Mouse (Mus musculus) c-Kit-positive CD71-negative TER-119-negative erythroid progenitor cells, embryonic 14.5 days (primary cell): ENCODE measurements at regions not wholly inside any gene's neighbourhood (a gene's known extent, or its start where the extent isn't known, plus 50 kb on each side); places are given as distances from the start of the nearest gene placed in this dataset.

Source experiments
- DNase-seq: peaks from one replicate; pipeline ENCODE4 v3.0.0-alpha.2; 2013; ENCODE audit warnings: low read depth

- no peak for DNase-seq
Measured at GRCm38 (mm10) chr2:133221762-133222556, 276.3 kb upstream of the Fermt1 start.

GRCm38 (mm10) chr2:133235175-133235920, 289.6 kb upstream of the Fermt1 start:
- DNase-seq: no peak

- no peak for DNase-seq
Measured at GRCm38 (mm10) chr2:133252131-133252530, 299.8 kb upstream of the Bmp2 start.

DNA sequence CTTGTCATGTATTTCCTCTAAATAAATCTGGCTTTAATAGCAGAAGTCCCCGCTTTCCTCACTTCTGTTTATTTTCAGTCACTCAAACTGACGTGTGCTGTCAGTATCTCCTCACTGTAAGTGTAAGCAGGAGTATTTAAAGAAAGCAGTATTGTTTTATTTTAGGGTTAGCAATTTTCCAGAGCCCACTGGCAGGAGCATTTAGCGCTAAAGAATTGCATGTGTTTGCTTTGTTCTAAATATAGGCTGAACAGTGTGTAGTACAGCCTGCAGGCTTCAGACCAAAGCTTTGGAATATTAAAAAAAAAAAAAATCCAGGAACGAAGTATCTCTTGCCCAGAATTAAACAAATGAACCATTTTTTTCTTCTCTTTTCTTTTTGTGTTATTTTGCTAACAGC, 277.5 kb upstream of the Bmp2 start:
- DNase-seq: no peak

GRCm38 (mm10) chr2:133278546-133278945, 273.4 kb upstream of the Bmp2 start:
- no peak for DNase-seq

- no peak for DNase-seq
Measured at GRCm38 (mm10) chr2:133279275-133279674, 272.7 kb upstream of the Bmp2 start.

DNA sequence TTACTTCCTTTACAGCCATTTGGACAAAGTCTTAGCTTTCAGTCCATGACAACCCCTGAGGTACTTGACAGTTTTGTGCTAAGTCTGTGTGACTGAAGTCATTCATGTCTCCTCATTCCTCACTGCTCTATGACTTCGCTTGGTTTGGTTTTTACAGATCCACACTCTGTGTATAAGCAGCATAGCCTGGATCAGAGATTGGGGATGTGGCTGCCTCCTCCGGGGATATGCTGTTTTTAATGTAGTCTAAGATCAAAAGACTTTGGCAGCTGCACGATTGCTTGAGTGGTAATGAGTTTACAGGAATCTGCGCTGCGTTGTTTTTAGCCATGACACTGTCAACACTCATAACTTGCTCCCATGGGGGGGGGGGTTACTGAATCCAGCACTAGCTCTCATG, 269.3 kb upstream of the Bmp2 start:
- no peak for DNase-seq

DNA sequence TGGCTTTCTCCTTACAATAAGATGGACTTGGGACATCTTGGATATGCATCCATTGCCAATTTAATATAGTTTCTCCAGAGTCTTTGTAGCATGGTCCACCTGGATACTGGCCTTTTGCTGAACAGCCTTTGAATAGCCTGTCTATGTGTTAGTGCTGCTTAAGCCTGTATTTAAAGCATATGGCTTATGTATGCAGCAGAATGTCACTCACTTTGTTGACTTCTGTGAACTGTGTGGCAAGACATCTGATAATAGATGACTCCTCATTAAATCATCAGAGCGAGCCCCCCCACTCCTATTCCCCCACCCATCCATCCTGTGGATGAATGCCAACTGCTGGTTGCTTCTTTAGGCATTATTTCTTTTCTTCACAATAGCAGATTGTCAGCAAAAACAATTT, 268.2 kb upstream of the Bmp2 start:
- DNase-seq: no peak

DNA sequence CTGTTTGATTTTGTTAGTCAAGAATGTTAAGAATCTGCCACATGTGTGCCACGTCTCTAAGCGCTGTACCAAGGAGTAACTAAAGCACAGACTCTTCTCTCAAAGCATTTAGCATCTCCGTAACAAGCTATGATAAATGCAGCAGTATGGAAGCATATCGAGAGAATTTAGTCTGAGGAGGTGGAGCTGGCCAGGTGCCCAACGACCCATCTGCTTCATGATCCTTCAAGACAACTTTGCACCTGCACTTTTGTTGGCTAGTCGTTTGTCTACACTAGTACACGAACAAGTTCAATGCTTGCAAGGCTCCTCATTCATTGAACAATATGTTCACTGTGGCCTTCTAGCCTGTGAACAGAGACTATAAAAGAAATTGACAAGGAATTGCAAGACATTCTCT, 257.8 kb upstream of the Bmp2 start:
- DNase-seq: no peak

DNA sequence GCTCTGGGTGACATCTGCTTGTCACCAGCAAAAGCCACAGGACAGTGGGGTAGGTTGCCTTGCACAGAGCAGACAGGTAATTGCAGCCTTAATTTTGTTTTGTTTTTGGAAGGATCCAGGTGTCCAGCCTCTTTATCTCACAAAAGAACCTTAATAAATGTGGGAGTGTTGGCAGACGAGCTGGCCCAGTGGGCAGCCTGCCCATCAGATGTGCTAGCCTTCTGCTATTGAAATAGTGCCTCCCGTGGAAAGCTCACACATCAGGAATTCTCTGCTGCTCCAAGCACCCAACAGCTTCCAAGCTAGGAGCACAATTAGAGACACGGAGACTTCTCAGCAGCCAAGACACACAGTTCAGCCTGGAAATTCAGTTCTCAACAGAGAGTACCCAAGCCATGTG, 246.0 kb upstream of the Bmp2 start:
- no peak for DNase-seq

- DNase-seq: no peak
Measured at GRCm38 (mm10) chr2:133311001-133311400, 241.0 kb upstream of the Bmp2 start.

DNA sequence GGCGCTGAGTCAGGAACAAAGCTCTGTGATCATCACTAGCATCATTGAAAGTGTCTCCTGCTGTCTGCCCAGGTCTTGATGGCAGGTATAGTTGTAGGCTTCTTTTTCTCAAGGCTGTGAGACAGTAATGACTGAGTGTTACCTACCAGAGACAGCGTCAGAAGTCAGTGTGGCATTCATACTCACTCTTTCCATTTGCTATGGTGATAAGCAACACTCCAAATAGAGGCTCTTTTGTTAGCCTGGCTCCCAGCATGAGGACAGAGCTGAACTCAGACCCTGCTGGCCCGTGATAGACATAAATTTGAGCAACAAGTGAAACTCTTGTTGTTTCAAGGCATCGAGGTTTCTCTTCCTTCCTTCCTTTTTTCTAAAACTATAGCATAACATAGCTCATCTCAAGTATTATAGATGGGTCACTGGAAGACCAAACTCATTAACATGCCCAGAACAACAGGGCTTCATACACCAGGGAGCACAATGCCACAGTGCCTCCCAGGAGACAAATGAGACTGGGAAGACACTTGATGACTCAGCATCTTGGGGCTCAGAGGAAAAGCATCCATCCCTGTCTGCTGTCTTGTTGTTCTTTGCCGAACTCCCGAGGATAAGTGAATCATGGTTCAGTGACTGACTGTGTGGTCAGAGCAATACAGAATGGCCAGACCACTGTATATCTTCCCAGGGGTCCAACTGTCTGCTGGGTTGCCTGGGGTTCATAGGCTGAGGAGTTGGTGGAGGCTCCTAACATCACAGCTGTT, 225.5 kb upstream of the Bmp2 start:
- DNase-seq: no peak

- DNase-seq: no peak
Measured at GRCm38 (mm10) chr2:133327653-133328052, 224.3 kb upstream of the Bmp2 start.

- DNase-seq: no peak
Measured at GRCm38 (mm10) chr2:133336177-133336901, 215.6 kb upstream of the Bmp2 start.

DNA sequence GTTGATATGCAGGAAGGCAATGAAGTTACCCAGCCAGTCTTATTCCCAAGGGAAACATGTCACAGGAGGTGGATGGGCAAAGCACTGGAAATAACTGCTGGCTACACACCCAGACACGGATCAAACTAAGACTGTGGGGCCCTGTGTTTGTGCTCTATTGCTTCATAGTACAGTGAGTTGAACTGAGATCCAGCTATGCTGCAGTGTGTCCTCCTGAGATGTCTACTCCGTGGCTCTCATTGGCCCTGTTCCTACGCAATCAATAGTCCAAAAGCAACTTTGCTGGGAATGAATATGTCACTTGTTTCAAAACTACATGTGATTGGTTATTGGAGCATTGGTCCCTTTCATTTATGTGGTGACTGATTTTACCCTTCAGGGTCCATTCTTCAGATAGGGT, 213.8 kb upstream of the Bmp2 start:
- no peak for DNase-seq

- DNase-seq: no peak
Measured at GRCm38 (mm10) chr2:133341352-133341751, 210.6 kb upstream of the Bmp2 start.

DNA sequence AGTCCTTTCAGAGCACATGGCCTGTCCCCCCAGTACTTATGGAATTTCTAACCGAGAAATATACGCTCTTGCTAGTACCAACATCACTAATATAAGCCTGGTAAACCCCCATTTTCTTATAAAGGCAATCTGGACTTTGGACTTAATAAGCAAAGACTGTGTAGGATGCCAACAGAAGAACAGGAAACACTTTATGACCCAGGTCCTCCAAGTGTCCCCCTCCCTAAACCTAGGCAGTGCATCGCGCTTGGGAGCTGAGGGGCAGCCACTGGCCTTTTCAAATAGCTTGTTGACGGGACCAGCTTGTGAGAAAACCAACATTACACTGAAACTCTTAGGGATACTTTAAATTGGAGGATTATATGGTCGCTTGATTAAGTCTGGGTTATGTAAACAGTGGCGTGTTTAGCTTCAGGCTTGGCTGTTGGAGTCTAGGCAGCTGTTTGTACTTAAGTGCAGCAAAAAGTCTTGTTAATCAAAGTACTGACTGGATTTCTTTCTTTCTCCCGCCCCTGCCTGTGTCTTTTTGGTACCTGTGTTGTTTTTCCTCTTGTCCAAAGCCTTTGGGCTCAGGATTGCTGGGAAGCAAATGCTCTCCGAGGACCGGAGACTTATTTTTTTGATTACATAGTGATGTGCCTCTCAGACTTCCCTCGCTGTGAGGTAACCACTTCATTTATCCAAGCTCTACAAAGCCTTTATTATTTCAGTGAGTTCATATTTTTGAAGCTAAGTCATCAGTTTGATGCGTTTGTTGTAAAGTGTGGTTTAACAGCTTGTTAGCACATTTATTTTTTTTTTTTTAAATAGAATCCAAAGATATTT, 205.8 kb upstream of the Bmp2 start:
- no peak for DNase-seq

DNA sequence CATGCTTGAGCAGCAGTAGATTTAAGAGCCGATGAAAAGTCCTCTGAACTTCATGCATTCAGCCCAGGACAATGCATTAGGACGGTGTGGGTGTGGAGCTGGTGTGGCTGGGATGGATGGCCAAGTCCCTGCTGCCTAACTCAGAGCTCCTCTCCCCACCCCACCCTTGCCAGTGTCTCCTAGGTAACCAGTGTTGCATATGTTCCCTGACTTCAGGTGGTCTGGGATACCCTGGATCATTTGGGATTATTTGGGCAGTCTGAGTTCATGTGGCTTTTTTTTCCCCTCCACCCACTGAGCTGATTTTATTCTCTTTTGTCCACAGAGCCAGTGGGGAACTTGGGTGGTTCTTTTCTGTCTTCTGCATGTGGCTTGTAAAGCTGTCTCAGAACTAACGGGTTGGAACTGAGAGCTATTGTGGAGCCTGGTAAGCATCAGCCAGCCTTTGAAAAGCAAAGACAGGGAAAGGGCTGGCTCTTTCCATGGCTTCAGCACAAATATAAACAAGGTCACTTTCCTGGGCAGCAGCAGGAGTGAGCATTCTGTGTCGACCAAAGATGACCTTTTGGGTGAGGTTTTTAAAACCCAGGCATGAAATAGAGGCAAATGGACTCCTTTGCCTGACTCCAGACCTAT, 205.1 kb upstream of the Bmp2 start:
- DNase-seq: no peak

DNA sequence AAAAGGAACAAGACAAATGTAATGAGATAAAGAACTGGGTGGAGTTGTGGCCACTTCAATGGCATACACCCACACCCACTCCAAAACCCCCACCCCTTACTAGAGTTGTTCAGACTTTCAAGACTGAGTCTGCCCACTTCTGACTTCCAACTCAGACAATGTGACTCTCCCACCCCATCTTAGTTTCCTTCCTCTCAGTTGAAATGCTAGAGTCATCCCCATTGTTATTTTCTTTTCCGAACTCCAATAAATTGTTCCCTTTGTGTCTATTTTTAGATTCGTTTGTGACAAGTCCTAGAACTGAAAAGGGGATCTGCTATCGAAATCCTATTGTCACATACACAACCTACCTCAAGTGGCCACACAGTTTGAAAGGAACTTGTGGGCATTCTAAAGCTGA, 200.7 kb upstream of the Bmp2 start:
- DNase-seq: no peak

DNA sequence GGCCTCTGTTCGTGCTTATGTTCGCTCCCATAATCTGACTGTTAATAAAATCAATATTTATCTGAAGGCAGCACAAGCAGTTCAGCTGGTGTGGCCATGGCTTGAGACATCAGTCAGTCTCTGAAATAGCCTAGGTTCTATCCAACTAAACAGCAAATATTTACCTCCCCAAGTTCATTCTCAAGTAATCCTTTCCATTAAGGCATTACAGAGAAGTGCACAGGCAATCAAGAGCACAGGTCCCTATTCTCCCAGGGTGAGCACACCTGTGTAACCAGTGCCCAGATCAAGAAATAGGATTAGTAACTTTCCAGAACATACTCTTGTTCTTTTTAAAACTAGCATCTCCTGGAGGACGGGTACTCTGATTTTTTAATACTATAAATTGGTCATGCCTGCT, 199.2 kb upstream of the Bmp2 start:
- DNase-seq: no peak
